Mouse (Mus musculus): ENCODE results near the gene Eid3. TPM values are rescaled to one million over a fixed set of nuclear protein-coding genes. Genes with fewer than 3 reads are reported as not detected.

Eid3 gene
- total and polyA plus RNA-seq, 3 experiments = 1.4 to 3.5 (median 1.5) TPM

DNA sequence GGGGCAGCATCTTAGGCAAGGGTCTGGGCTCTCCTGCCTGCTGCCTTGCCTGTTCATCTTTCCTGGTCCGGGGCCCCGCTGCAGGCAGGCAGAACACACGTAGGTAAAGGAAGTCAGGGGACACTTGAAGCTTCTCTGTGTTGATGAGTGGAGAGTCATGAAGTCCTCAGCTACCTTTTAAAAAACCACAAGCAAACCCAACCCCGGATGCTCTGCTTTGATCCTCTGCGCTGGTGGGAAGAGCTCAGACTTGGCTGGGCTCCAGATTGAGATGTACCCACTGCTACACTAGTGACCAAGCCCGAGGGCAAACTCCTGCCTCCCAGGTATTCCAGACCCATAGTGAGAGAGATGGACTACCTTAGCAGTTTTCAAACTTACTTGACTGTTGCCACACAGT, 20.9 kb downstream of the Eid3 start:
- dilution Hi-C loops (cut with MboI; ENCODE audit: extremely low pct_ligation_motif_present, extremely low pct_unique_long_range_greater_than_20kb, low sequenced_read_pairs) = no loop called here
- in situ Hi-C loops (cut with MboI; ENCODE audit: low pct_ligation_motif_present, low pct_unique_long_range_greater_than_20kb, low sequenced_read_pairs) = no loop called here

GRCm38 (mm10) chr10:82888576-82888975, 22.1 kb downstream of the Eid3 start:
- in situ Hi-C loops (cut with MboI; ENCODE audit: low pct_ligation_motif_present, low pct_unique_long_range_greater_than_20kb, low sequenced_read_pairs) = no loop called here
- no peak overlapping the region for H3K4me3 ChIP-seq (replicated peaks in 1 of 3; ENCODE audit: low read depth in 2 of 3, low read length in 2 of 3, poor library complexity in 1 of 3)
- DNase-seq (ENCODE audit: extremely low read depth) = no peak
- no peaks in the 10 kb centered on the region for H3K79me2 ChIP-seq (replicated peaks; ENCODE audit: control insufficient read depth, extremely low read depth, insufficient read depth, poor library complexity, severe bottlenecking)
- H3K36me3 ChIP-seq (replicated peaks in 1 of 2; ENCODE audit: control insufficient read depth in 1 of 2, insufficient read depth in 1 of 2, low read length in 1 of 2) = peaks cover 79 to 96% of the 10 kb centered on the region in 2 experiments
- H3K27ac ChIP-seq (ENCODE audit: insufficient read depth, low read depth) = no peak overlapping the region
- H3K9me3 ChIP-seq (replicated peaks; ENCODE audit: low read length) = no peaks in the 10 kb centered on the region
- H3K9ac ChIP-seq (ENCODE audit: insufficient read depth, low read depth) = no peak overlapping the region
- no peaks in the 10 kb centered on the region for H3K27me3 ChIP-seq (replicated peaks)
- no peaks in the 10 kb centered on the region for H3K4me1 ChIP-seq (ENCODE audit: control insufficient read depth in 1 of 2, insufficient read depth in 2 of 2)
- no peak for TF ChIP-seq CHD2 (IDR thresholded peaks at IDR 0.05; ENCODE audit: low read length)
- TF ChIP-seq ETS1 (conservative IDR thresholded peaks at IDR 0.05; ENCODE audit: low read depth, low read length) = no peak
- TF ChIP-seq E2F4 (IDR thresholded peaks at IDR 0.05; ENCODE audit: insufficient replicate concordance, low read depth, low read length) = no peak
- no peak for TF ChIP-seq SMC3 (IDR thresholded peaks at IDR 0.05; ENCODE audit: low read depth, low read length)
- TF ChIP-seq MYC (IDR thresholded peaks at IDR 0.05; ENCODE audit: low read depth, low read length) = no peak
- TF ChIP-seq CTCF (conservative IDR thresholded peaks at IDR 0.05 in 1 of 2, IDR thresholded peaks at IDR 0.05 in 1 of 2; ENCODE audit: low read depth in 2 of 2, low read length in 2 of 2) = no peak
- no peak for TF ChIP-seq RAD21 (IDR thresholded peaks at IDR 0.05; ENCODE audit: low read depth, low read length)
- no peak for TF ChIP-seq ELF1 (IDR thresholded peaks at IDR 0.05; ENCODE audit: low read depth, low read length)
- TF ChIP-seq ZC3H11A (IDR thresholded peaks at IDR 0.05; ENCODE audit: low read depth, low read length) = no peak
- TF ChIP-seq UBTF (IDR thresholded peaks at IDR 0.05; ENCODE audit: low read depth, low read length) = no peak
- TF ChIP-seq NRF1 (IDR thresholded peaks at IDR 0.05; ENCODE audit: low read depth, low read length) = no peak
- no peak for TF ChIP-seq RCOR1 (conservative IDR thresholded peaks at IDR 0.05; ENCODE audit: low read depth, low read length)
- no peak for TF ChIP-seq USF1 (IDR thresholded peaks at IDR 0.05; ENCODE audit: low read depth, low read length)
- H3K4me2 ChIP-seq (ENCODE audit: insufficient read depth, low read depth, poor library complexity, severe bottlenecking) = no peak overlapping the region
- dilution Hi-C loops (cut with MboI; ENCODE audit: extremely low pct_ligation_motif_present, extremely low pct_unique_long_range_greater_than_20kb, low sequenced_read_pairs) = no loop called here

More for the DNA sequence above, 20.9 kb downstream of the Eid3 start:
- Histone ChIP-seq H3K4me2 (ENCODE audit: insufficient read depth, low read depth, poor library complexity, severe bottlenecking) (no peak overlapping the region), H3K9ac (ENCODE audit: insufficient read depth, low read depth) (no peak overlapping the region), H3K4me1 (ENCODE audit: control insufficient read depth in 1 of 2, insufficient read depth in 2 of 2) (no peaks in the 10 kb centered on the region), H3K4me3 (replicated peaks in 1 of 3; ENCODE audit: low read depth in 2 of 3, low read length in 2 of 3, poor library complexity in 1 of 3) (no peak overlapping the region), H3K9me3 (replicated peaks; ENCODE audit: low read length) (no peaks in the 10 kb centered on the region), H3K36me3 (replicated peaks in 1 of 2; ENCODE audit: control insufficient read depth in 1 of 2, insufficient read depth in 1 of 2, low read length in 1 of 2) (peaks cover 81 to 96% of the 10 kb centered on the region in 2 experiments), H3K27me3 (replicated peaks) (no peaks in the 10 kb centered on the region), H3K79me2 (replicated peaks; ENCODE audit: control insufficient read depth, extremely low read depth, insufficient read depth, poor library complexity, severe bottlenecking) (no peaks in the 10 kb centered on the region), H3K27ac (ENCODE audit: insufficient read depth, low read depth) (no peak overlapping the region)
- DNase-seq (ENCODE audit: extremely low read depth) = no peak
- TF ChIP-seq JUN (IDR thresholded peaks at IDR 0.05; ENCODE audit: insufficient read depth, low read depth, low read length) (no peak), UBTF (IDR thresholded peaks at IDR 0.05; ENCODE audit: low read depth, low read length) (no peak), IRF4 (IDR thresholded peaks at IDR 0.05; ENCODE audit: low read depth, low read length) (no peak), ZC3H11A (IDR thresholded peaks at IDR 0.05; ENCODE audit: low read depth, low read length) (no peak), MEF2A (IDR thresholded peaks at IDR 0.05; ENCODE audit: borderline replicate concordance, low read depth, low read length) (no peak), ZKSCAN1 (IDR thresholded peaks at IDR 0.05; ENCODE audit: borderline replicate concordance, low read depth, low read length) (no peak), ZNF384 (IDR thresholded peaks at IDR 0.05; ENCODE audit: low read depth, low read length) (no peak), SMC3 (IDR thresholded peaks at IDR 0.05; ENCODE audit: low read depth, low read length) (no peak)
